Mouse (Mus musculus) adrenal gland, adult 8-10 months (tissue): ENCODE measurements around the gene Gm17651. TPM values are rescaled to one million over a fixed set of nuclear protein-coding genes. Genes with fewer than 3 reads are reported as not detected.

ENCODE experiments used
- DNase-seq: peaks from one replicate; pipeline ENCODE4 v3.0.0; 2022
- total RNA-seq, 4 experiments: library from RNA; stranded (reverse); gene quantifications; 2 replicates each; pipeline ENCODE4 v1.2.4; 2022

Gm17651 gene
- not detected for total RNA-seq

DNA sequence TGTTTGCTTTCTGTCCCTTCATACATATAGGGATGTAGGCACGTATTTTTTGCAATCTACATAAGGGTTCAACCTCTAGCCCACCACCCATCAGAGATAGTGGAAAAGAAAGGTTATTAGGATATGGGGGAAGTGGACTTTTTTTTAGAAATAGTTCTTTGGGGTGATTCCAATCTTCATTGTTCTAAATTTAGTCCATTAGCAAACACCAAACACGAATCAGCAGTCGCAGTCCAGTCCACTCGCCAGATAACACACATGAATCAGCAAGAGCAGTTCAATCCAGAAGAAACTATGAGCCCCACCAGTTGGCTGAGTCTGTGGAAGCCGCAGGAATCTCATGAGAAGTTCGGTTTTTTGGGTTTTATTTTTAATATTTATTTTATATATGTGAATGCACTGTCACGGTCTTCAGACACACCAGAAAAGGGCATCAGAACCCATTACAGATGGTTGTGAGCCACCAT is at the start of gene Gm17651:
Gene Gm17651, minus strand, starts transcription at position 51 of the 467 bp plus-strand sequence.
- DNase-seq: no peak

DNA sequence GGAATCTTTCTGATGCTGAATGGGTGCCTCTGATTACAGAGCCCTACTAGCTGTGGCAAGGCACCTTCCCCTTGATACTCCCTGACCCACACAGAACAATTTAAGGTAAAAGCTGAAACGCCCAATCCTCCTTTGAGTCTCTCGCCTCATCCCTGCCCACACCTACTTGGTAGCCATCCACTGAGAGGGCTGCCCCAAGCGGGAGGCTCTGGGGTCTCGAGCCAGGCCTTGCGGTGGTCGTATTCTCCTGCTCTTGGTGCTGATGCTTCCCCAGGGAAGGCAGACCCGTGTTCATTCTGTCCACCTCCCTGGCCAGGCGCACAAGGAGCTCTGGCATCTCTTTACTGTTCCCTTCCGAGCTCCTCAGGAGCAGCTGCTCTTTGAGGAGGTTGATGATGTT is 44.6 kb upstream of the Gm17651 start:
- no peak for DNase-seq

DNA sequence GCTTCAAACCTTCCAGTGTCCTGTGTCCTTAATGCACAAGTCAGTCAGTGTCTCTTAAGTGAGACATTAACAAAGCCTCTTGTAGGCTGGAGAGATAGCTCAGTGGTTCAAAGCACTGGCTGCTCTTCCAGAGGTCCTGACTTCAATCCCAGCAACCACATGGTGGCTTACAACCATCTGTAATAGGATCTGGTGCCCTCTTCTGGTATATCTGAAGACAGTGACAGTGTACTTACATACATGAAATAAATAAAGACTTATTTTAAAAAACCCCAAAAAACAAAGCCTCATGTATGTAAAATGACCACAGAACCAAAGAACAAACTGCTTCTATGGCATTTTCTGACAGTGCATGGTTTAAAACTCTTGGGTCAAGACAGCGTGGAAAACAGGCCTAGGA is 41.4 kb upstream of the Gm17651 start:
- DNase-seq: no peak

DNA sequence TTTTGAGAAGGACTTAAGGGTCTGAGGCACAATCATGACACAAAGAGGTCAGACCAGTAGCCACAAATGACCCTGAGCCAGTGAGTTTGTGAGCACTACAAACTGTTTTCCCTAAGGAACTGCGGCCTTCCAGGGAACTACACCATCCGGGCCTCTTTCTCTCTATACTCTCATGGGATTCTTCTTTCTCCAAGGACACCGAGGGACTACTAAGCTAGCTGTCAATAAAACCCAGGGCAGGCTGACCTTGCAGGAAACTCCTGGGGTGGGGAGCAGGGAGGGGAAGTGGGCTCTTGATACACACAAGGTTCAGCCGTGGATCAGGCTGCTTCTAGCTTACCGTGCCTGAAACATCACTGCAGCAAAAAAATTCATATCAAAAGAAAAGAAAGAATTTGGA is 36.4 kb upstream of the Gm17651 start:
- DNase-seq: no peak

DNA sequence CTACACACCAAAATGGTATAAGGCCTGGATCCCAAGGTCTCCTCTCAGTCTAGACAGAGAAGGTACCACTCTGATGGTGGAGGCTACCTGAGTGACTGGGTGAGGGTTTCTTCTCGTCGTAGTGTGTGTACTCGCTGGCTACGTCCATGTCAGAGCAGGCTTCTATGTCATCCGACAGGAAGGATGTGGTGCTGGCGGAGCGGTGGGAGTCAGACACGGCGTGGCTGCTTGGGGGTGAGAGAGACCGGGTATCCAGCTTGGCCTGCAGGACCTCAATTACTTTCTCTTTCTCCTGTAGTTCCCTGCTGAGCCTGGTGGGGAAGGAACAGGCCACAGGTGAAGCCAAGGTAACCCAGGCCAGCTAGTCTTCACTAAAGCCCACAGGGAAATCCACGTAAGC is 35.6 kb upstream of the Gm17651 start:
- no peak for DNase-seq

DNA sequence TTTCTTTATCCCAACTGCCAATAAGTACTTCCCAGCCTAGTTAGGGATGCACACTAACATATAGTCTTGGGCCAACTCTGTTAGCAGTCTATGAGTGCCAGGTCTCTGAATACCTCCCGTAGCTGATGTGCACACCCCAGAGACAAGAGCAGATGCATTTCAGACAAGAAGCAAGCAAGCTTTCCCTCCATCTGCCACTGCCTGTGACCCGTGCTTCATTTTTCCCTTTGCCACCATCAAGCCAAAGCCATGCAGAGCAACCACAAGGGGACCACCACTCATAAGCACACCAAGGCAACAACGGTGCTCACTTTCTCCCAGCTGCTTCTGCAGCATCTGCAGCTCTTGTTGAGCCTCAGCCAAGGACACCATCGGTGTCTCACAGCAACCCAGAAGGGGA is 32.1 kb upstream of the Gm17651 start:
- no peak for DNase-seq

DNA sequence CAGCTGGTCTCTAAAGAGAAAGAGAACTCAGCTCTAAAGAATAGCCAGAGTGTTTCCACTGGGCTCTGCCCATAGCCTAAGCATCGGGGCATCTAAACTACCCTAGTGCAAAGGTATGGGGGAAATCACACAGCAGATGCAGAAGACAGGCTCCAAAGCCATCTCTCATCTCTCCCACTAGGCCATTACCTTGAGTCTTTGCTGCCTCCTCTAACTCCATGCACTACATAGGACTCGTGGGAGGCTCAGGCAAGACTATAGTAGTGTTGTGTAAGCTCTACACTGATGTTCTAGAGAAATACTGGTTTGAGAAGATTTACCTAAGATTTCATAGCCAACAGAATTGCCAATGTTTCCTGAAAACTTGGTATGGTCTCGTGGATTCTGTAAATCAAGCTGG is 31.0 kb upstream of the Gm17651 start:
- DNase-seq: no peak

DNA sequence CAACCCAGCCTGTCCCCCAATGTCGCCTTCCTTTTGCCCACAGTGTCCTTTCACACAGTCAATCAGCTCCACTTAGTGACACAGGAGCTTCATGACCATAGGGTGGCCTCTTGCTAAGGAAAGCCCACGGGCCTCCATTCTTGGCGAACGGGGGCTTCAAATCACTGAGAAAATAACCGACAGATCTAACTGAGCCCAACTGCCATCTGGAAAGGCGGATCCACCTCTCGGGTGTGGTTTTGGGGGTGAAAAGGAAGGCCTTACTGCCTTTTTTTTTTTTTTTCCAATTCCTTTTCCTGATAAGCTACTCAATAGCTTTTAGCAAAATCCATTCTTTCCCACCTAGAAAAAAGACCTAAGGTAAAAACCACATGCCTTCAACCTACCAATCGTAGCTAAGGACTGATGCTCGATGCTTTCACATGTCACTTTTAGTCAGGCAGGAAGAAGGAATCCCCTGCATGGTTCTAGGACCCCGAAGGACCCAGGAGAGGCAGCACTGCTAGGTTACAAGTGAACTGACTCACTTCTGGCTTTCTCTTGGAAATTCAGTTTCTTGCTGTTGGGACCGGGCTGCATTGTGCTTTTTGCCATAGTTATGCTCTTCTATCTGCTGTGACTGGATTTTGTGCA is 28.1 kb upstream of the Gm17651 start:
- no peak for DNase-seq

DNA sequence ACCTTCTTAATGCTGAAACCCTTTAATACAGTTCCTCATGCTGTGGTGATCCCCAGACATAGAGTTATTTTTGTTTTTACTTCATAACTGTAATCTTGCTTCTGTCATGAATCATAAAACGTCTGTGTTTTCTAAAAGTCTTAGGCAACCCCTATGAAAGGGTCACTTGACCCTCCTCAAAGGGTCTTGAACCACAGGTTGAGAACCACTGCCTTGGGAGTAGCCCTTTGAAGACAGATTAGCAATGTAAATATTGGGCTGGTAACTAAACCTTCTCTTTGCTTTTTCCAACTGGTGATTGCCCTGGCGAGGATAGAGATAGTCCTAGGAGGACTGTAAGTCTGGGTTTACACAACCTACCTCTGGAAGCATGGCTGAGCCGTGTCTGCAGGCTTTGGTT is 26.7 kb upstream of the Gm17651 start:
- no peak for DNase-seq

DNA sequence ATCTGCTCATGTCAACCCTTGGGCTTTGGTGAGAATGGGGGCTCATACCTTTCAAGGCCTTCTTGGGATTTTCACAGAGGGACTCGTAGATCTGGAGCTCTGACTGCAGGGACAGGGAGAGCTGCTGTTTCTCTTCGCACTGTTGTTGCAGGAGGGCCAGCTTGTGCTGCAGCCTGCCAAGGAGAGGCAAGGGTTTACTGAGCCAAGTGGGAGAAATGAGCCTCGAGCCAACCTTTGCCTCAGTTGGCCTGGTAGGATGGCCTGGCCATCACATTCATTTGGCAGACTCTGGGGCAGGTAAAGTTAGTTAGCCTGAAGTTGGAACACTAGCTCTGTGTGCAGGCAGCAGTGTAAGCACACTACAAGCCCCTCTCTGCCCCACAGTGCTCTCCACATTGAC is 24.6 kb upstream of the Gm17651 start:
- no peak for DNase-seq

DNA sequence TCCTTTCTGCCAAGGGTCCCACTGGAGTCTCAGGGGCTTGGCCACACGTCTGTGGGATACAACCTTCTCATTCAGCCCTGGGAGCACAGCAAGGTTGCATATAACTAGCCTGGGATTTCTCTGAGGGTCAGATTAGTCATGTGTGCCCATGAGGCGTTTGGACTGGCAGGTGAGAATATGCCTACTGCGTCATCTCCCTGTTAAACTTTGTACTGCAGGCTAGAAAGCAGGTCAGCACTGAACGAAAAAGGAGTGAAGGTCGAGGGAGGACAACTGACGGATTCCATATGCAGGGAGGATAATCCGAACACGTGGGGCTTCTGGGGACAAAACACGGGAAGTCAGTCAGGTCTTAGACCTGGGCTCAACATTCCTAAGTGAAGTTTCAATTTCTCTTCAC is 22.8 kb upstream of the Gm17651 start:
- DNase-seq: no peak

DNA sequence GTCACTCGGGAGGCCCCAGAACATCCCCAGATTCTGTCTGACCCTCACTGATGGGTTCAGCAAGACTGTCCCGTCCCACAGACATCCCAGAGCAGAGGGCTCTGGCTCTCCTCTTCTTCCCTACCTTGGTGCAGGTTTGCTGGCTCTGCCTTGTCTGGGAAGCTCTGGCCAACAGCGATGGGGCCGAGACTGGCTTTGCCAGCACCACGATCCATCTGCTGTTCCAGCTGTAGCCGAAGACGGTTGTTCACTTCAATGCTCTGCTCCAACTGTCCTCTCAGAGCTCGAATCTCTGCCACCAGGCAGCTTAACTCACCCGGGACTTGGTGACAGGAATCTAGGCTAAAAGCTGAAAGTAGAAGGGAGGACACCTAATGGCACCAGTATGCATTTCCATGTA is 22.4 kb upstream of the Gm17651 start:
- no peak for DNase-seq

DNA sequence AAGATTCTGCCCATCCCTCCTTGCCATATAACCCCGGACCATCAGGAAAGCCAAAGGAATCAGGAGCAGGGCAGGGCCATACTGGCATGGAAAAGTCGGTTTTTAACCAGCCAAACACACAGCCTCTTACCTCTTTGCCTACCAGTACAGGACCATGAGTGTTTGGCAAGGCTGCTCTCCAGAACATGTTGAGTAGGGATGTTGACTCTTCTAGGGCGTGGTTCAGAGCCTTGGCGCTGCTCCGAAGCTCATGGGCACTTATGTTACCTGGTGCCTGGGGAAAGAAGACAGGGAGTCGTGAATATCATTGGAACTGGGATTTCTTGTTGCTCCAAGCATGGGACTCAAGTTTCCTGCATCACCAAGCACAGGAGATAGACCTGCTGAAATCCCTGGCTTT is 19.3 kb upstream of the Gm17651 start:
- DNase-seq: no peak

DNA sequence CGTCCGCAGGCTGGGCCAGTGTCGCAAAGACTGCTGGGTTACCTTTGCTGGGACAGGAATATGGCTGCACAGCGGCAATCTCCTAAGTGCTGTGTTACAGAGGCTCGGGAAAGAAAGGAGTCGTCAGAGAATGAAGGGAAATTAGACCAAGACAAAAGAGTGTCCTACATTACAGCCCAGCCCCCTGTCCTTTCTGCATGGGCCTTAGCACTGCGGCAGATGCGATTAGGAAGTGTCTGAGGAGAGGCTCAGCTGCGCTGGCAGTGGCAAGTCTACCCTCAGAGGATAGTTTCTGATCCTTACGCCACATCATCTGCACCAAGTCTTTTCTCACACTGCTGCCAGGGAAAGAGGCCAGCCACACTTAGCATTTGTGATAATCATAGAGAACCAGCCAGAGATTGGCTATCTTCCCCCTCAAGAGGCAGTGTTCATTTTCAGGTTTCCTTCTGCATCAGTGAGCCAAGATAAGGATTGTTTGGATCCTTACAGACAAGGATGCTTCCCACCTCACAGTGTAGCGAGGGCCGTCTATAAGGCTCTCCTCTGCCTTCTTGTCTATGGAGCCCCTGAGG is 17.0 kb upstream of the Gm17651 start:
- no peak for DNase-seq

DNA sequence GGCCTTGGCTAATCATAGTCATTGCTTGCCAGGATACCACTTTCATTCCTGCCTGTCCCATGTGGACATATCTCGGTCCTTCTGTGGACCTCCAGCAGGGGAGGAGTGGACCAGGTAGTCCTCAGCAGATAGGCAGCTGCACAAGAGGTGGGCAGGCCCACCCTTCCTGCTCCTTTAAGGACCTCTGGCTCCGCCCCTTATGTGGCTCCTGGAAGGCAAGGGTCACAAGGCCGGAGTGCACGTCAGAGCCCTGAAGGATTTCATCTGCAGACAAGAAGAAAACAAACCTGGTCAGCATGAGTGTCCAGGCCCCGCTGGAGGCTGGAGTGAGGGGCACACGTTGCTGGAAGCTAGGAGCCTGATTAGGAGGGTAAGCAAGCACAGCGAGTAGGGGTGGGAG is 16.1 kb upstream of the Gm17651 start:
- no peak for DNase-seq

DNA sequence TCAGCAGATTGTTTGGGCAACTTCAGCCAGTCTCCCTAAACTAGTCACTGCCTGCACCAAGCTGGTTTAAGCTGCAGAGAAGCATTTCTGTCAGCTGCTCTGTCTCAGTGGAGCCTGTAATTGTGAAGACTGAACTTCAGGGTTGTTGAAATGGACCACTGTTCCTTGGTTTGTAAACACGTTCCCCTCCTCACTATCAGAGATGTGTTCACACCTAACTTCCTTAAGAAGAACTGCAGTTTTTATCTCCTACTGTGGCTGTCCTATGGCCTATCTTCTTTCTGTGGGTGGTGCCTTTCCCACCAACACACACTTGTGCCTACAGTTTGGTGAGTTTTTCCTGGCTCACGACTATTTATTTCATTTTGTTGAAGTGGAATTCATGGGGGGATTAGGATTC is 14.8 kb upstream of the Gm17651 start:
- no peak for DNase-seq

DNA sequence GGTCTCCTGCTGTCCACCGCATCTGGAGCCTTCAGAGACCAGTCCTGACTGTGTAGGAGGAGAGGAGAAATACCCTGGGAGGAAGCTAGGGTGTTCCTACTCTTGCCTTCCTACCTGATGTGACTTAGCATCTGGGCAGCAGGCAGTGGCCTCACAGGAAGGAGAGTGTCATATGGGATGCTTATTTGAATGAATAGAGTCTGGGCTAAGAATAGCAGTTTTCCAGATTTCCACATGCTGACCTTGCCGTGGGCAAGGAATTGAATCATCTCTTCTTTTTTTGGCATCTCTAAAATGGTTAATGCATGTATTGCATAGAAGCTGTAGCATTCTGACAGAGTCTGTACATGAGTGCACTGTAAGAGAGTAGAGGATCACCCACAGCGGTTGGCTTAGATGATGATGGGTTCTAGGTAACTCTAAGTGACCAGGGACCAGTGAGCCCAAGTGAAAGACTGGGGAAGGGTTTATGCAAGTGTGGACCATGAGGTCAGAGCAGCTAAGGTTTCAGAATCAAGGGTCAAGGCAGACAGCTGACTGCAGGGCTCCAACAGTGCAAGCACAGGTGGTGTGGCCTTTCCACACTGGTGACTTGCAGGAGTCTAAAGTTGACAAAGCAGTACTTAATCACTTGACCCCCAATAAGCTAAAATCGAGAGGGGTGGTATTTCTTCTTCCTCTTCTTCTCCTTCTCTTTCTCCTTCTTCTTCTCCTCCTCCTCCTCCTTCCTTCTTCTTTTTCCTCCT is 12.1 kb upstream of the Gm17651 start:
- no peak for DNase-seq

DNA sequence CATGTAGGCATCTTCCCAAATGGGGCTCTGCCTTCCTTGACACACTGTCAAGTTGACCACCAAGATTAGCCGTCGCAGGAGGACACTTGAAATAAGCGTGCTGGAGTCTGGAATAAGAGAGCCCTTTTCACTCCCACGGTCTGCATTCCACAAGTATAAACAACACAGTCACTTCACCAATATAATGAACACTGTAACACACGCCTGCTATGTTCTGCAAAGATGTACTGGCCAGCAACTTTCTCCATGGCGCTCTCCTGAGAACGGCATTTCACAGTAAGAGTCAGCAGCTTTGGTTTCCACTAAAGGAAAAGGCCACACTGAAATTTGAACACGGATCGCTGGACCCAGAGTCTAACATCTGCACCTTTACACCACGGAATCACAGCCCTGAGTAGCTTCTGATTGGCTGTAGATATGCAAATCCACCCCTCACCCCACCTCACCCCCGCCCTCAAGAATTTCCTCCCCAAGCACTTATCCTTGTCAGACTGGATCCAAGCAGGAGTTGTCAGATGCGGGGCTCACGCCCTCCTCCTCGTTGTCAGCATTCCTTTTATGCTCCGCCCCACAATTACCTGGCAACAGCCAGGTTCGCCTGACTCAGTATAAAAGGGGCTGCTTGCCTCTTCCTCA is 9.2 kb upstream of the Gm17651 start:
- DNase-seq: no peak

DNA sequence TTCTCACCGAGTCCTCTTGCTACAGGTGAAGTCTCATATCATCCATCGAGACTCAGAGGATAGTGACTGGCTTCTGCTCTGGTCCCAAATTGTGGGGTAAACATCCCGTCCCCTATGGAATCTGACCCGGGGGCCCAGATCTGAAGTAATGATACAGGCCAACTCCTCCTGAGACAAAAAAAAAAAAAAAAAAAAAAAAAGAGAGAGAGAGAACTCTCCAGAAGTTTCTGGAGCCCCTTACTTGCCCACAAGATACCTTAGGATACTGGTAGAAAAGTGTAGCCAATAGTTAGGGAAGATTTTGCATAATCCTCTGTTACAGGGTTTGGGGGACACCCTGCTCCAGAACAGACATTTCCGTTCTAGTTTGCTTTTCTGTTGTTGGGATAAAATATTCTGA is 8.1 kb upstream of the Gm17651 start:
- DNase-seq: no peak

DNA sequence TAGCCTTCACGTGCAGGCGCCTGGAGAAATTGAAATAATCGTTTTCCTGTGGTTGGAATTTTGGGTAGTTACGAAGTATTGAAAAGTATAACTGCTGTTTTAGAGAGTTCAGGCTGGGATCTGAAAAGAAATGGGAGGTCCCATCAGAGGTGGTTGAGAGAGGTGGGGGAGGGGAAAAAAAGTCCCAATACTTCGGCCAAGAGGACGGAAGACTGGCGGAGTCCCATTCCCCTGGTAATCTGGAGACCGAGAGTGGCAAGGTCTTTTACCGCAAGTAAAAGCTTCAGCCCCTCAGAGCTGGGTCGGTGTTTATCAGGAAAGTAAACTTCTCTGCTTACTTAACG is 7.6 kb upstream of the Gm17651 start:
- DNase-seq: no peak

DNA sequence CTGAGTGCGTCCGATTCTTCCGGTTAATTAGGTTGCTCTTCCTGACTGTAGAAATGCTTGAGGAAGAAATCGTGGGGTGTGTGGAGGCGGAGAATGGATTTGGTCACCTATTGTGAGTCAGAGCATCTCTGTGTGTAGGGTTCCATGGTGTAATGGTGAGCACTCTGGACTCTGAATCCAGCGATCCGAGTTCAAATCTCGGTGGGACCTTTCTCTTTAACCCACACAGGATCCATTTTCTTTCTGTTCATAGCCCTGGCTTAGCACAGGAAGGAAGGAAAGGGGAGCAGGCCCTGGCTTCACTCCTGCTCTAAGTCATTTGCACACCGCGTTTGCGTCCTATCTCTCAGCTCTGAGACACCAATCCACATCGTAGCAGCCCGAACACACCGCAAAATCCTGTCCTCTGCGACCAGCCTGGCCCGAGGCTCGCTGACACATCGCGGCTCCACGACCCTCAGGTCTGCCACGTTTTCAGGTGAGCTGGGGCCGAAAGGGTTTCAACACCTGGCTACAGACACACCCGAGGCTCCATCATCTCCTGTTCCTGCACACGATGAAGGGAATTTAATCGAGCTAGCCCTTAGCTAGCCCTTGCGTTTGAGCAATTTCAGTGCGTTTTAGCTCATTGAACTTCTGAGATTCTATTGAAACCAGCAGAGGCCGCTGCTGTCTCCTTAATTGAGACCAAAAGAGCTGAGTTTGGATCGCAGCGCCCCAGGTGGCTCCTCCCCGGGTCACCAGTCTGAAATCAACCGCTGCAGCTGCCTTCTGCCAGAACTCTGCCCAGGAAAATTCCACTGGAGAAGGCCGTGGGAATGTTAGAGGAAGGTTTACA is 7.0 kb upstream of the Gm17651 start:
- DNase-seq: peak; percentile 76

DNA sequence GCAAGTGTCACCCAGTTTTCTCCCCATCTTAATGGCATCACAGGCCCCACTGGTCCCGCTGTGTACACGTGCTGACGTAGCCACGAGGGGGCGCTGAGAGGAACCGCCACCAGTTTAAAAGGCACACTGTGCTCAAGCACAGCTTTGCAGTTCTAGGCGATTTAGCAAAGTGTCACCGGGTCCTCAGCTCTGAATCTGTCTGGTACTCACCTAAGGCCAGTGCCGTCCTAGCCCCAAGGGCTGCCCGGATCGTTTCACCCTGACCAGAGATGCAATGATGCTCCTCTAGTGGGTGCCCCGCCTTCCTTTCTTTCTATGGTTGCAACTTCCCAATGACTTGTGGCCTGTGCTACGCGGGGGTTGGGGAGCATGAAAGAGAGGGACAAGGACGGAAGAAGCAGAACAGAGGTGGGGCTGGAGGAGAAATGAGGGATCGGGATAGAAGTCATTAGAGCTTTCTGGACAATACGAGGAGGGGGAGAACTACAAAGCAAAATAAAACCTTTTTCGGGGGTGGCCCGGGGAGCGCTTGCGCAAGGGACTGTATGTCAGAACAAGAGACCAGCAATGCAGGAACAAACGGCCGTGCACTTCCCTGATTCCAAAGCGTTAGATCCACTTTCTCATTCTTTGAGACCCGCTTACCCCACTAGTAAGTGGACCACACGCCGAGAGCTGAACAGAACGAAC is 6.3 kb upstream of the Gm17651 start:
- peak; percentile 65 for DNase-seq
